Mouse (Mus musculus): ENCODE results near the gene Gm49369.
"Not testable (repeated sequence)": the region's sequence is repeated elsewhere in the genome, so short reads cannot be mapped to it uniquely, and the experiment has no call there.

The Gm49369 gene

DNA sequence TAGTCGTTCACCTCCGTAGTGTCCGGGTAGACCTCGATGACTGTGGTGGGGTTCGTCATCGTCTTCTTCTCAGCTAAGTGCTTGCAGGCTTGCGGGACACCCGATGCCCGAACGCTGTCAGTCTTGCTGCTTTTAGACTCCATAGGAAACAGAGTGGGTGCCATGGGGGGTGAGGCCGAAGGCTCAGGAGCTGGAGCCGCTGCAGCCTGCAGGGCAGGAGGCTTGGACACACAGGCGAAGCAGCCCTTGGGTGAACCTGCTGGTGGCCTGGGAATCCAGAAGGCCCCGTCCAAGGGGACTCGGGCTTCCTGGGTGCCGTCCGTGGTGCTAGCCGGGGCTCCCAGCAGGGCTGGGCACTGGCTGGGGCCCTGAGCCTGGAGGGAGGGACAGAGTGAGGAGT lies 11.5 kb downstream of the Gm49369 start:
- DNase-seq, result no peak

DNA sequence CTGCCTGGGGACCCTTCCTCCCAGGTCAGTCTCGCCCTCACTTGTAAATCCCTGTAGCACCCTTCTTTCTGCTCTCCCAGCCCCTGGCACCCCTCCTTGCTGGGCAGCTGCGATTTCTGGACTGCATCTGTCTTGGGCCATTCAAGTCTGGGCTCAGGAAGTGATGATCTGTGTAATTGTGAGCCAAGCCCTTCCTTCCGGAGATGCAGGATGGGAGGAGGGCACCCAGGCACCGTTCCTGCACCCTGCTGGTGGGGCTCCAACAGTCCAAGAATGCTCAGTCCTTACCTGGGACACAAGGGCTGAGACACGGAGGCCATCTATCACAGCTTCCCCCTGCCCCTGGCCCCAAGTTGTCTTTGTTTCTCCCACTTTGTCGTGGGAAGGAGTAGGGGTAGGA lies 12.6 kb downstream of the Gm49369 start:
- DNase-seq, result no peak

DNA sequence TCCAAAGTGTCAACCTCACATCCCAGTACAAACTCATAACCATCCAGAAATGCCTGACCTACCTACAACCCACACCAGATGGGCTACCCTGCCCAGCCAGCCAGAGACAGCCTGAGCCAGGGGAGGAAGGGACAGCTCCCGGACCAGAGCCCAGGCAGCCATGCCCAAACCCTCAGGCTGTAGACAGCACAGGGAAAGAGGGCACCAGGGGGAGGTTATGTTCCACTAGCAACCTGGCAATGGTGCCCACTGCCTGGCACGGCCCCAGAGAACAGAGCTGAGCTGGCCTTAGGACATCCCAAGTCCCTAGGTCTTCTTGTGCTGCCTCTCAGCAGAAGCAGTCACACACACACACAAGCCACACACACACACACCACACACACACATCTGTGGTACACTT lies 13.6 kb downstream of the Gm49369 start:
- no peak for DNase-seq

DNA sequence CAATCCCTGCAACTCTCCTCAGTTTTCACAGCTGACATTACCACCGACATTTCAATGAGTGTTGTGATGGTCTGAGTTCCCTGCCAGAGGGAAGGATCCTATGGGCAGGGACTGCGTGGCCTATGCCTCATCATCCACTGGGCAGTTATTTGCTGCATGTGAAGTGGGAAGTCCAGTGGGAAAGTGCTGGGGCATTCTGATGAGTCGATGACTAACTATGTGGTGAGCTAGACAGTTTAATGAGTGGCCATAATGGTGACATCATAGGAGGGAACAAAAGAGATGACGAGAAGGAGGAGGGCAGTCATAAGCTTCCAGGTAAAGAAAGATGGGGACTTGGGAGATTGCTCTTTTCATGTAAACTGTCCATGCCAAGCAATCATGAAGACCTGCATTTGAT lies 19.4 kb downstream of the Gm49369 start:
- DNase-seq, result no peak

DNA sequence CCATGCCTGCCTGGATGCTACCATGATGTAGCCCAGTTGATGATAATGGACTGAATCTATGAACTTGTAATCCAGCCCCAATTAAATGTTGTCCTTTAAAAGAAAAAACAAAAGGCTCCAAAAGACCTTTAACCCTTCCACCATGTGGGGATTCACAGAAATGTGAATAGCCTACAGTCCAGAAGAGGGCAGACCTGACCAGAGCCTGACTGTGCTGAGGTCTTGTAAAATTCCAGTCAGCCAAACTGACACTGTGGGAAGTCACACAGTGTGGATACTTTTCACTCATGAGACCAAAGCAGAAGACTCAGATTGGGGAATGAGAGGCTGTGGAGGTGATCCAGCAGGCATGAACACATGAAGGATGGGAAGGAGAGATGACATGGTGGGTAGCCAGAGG lies 21.7 kb downstream of the Gm49369 start:
- DNase-seq, result no peak

DNA sequence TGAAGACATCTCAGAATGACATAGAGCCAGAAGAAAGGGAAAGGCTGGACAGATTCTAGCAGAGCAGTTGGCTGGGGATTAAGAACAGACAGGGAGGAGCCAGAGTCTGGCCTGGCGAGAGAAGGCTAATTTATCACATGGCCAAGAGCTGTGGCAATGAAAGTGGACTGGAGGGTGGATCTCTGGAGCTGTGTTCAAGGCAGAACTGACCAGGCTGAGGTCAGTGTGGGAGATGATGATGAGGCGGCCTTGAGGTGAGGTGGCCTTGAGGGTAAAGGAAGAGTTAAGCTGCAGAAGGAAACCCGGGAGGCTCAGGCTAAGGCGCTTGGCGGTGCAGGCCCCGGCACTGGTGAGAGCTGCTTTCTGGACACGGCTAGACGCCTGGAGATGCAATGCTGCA lies 23.3 kb downstream of the Gm49369 start:
- no peak for DNase-seq

DNA sequence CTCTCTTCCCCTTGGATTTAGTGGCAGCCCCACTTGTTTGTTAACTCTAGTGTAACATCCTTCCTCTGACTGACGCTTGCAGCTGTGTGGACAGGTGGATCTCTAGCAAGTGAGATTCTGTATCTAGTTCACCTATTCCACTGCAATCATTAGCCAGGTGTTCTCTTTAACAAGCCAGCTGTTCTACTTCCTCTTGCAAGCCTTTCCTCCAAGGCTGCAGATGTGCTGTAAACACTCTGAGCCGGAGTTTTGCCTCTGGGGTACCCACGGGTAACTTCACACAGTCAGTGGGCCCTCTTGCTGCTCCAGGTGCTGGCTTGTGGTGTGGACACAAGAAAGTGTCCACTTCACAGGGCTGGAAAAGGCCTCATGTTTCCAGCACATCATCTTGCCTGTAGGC lies 24.9 kb downstream of the Gm49369 start:
- DNase-seq, result no peak

DNA sequence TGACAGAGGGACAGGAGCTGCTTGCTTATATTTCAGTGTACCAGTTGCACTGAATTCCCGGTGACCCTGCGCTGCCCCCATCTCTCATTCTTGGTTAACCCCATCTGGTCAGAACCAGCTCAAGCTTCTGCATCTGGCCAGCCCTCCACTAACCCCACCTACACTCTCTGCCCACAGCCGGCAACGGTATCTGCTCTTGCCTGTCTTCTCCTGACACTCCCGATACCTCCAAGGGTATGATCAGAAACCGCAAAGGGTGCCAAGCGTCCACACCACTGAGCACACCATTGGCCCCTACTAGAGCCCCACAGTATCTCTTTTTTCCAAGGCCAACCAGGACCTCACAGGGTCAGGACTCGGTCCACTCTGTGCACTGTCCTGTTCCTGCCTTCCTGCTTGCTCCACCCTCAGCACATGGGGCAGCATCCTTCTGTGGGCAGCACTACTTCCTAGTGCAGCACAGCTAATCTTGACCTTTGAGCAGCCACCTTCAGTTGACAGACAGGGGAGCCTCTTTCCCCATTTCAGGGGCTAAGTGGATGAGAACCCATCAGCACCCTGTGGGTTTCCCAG lies 27.7 kb downstream of the Gm49369 start:
- DNase-seq, result no peak

DNA sequence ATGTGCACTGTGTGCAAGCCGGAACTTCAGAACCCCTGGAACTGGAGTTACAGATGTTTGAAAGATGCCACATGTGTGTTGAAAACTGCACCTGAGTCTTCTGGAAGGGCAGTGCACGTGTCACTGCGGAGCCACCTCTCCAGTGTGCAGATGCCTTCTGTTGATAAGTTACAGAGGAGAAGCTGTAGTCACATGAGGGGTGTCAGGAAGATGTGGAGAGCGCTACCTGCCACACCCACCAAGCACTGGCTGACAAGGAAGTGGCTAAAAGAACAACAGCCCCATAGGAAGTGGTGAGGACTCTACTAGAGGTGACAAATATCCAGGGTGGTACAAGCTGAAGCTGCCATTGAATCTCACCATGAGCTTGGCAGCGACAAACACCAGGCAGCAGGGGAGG lies 28.6 kb downstream of the Gm49369 start:
- no peak for DNase-seq

DNA sequence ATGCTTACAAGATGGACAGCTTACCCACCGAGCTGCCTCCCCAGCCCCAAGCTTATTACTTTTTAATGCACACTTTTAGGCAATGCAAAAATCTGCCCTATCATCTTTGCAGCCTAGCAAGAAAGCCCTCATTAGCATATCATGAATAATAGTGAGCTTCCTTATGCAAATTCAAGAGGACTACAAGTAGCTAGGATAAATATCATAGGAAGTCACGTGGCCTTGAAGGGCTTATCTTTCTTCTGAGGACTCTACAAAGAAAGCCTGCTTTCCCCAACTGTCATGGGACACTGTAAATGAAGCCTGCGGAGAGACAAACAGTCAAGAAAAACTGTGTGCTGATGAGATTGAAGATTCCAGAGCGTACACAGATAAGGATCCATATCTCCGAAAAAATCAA lies 30.9 kb downstream of the Gm49369 start:
- DNase-seq, result no peak

DNA sequence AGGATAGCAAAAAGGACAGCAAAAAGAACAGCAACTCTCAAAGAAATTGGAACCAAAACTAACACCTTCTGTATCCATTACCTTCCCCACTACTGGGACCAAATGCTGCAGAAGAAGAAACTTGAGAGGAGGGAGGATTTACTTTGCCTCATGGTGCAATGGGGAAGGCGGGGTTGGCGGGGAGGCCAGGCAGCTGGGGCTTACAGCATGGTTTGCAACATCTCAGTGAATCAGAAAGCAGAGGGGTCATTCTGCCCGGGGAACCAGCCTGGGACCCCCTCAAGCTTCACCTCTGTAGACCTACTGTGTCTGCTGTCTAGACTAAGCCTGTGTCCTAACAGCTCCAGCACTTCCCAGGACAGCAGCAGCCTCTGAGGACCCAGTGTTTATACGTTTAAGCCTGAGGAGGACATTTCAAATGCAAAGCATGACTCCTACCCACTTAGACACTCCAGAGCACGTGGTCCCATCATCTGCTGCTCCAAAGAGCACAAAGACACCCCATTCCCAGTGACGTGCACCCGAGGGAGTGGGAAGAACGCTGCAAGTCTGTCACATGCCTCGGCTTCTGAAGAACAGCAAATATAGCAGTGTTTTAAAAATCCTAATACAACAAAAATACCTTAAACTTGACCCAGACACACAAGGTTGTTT lies 33.0 kb downstream of the Gm49369 start:
- peak; percentile 79 for DNase-seq

DNA sequence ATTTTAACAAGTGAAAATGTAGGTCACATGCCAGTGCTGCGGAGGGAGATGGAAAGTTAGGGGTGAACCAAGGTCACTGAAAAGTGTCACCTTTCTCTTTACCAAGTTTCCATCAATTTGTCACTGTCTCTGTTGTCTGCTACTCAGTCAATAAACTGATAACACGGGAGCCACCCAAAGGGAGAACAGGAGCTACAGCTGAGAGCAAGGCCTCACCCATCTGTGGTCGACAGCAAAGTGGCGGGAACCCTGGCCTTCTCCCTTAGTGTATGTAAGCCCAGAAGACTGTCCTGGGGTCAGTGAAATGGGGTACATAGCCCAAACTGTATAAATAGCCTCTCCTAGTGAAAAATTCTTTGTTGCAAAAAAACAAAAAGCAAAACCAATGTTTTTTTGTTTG lies 34.9 kb downstream of the Gm49369 start:
- DNase-seq, result no peak

DNA sequence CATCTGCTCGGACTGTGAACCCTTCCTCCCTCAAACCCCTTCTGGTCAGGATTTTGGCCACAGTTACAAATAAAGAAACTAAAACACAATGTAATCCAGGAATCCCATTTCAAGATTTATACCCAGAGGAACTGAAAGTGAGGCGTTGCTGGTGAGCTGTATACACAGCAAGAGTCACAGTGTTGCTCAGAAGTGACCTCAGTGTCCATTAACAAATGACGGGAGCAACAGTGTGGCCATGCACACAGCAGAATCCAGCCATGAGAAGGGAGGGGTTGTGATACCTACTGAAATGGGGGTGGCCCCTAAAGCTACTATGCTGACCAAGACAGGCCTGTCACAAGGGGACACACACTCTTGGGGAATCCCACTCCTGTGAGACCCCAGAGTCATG lies 40.2 kb downstream of the Gm49369 start:
- no peak for DNase-seq

DNA sequence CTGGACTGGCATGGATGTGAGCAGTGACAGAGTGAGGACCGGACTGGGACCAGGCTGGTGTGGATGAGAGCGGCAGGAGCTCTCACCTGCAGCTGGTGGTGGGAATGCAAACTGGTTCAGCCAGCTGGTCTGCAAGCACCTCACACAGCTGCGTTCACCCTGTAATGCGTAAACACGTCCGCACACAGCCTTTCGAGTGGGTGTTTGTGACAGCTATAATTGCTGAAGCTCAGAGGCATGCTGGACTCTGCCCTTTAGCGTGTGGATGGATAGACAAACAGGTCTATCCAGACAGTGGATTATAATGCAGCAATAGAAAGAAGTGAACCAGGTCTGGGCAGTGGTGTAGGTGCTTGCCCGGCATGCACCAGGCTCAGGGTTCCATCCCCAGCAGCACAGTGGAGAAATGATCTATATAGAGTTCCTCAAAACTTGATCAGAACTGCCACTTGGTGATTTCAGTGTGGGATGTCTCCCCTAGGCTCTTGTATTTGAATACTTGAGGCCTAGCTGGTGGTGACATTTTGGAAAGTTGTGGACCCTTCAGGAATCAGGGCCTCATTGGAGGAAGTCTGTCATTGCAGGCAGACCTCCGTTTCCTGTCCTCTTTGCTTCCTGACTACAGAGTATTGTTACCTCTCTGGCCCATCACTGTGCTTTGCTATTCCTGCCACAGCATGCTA lies 40.8 kb downstream of the Gm49369 start:
- DNase-seq, result no peak

DNA sequence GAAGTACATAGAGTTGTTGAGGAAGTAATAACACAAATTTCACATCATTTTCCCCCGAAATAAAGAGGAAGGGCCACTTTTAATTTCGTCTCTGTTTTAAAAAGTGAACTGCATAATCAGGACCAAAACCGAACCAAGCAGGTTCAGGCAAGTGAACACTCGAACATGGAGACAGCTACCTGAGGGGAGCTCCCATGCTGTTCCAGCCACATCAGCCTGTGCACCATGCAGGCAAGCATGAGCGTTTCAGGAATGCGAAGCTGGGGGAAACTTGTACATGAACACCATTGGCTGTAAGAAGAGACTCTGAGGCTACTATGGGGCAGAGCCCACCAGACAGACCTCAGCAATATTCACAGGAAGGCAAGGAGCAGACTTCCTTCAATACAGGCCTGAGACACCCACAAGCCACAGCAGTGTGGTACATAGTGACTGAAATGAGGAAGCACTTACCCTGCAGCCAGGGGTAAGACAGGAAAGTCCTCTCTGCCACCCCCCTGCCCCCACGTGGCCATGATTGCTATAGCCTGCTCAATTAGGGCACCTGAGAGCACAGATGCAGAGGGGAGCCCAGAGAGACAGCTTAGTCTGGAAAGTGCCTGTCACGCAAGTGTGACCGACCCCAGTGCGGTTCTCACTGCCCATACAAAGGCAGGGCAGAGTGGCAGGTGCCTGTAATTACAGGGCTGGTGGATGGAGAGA lies 42.0 kb downstream of the Gm49369 start:
- DNase-seq, result no peak

DNA sequence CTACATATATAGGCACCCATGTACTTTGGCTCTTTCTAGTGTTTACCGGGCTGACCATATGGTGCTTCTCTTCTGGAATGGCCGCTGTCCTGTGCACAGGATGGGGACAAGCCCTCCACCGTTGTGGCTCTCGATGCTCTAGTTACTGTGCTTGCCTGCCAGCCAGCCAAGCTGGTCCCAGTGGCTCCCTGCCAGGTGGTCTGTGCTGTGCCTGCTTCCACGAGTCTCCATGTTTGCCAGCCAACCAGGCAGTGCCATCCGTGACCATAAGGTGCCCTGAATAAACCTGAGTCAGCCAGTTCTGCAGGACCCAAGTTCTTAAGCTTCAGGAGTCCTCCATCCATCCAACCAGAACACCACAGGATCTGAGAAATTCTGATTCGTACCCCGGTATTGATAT lies 47.3 kb downstream of the Gm49369 start:
- DNase-seq, result no peak

DNA sequence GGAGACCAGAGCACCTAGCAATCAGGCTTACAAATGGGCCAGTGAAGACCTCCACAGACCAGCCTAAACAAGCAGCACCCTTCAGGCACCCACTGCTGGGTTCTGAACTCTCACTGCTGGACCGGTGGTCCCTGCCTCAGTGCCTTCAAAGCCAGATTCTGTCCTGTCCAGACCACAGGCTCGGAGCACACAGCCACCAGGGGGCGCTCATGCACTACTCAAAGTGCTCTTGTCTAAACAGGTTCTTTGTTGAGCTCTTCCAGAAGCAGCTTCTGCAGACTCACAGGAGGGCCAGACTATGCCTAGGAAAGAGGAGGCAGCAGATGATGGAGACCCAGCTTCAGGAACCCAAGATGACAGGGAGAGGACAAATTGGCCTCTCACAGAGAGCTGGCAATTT lies 48.2 kb downstream of the Gm49369 start:
- DNase-seq, result peak; percentile 84

DNA sequence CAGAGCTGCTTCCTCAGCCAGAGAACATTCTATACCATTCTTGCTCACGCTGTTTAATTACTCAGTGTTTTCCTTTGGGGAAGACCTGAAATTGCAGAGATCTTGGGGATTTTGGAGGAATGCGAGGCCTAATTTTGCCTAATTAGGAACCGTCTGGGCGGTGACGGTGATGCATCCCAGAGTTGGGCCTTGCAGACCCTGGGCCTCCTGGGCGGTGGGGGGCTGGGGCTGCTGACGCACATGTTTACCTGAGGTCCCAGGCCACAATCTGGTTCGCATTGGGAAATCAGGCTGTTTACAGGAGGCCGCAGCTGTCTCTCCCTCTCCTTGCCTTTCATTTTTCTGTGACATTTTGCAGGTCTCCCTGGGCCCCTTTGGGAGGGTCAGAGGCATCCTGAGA lies 49.7 kb downstream of the Gm49369 start:
- not testable (repeated sequence) for DNase-seq

DNA sequence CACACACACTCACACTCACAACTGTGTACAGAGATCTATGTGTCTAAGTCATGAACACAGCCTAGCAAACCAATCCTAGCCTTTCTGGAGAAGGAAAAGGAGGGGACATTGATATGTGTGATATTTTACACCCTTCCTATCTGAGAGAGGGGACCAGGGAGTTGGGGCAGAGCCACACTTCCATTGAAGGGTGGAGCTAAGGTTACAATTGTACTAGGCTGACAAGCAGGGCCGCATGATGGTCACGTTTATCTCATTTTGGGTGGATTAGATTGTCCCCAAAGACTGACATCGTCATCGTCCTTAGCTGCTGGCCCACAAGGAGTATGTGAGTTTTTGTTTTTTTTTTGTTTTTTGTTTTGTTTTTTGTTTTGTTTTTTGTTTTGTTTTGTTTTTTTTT lies 51.2 kb downstream of the Gm49369 start:
- DNase-seq, result no peak

DNA sequence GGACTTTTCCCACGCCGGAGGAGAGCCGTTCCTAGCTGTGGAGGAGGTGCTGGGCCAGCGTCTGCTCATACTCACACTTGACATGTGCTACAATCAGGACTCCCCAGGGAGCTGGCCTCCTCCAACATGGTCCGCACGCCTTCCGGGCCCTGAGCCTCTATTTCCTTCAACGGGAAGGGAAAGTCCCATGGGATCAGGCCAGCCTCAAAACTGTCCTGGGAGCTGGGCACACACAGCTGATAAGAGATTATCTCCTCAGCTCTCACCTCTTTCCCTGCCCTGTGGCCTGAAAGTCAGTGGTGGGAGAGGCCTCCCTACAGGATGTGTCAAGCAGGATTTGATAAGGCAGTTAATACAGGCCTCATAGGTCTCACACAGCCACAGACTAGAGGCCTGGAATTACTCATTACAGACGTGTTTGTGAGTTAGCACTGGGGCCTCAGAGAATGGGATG lies 52.2 kb downstream of the Gm49369 start:
- no peak for DNase-seq

DNA sequence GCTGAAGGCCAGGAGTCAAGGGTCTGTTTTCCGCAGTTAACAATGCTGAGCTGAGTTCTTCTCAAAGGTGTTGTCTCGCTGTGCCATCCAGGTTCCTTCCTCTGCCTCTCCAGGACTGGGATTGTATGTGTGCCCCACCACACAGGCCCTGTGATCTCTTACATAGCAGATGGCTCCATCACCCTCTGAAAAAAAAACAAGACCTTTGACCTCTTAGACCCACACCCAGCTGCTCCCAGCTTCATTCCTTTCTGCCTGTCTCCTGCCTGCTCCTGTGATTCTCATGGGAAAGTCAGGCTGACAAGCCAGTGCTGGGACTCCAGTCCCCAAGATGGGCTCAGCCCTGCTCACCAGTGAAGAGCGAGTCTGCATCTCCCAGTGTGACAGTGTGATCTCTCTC lies 54.0 kb downstream of the Gm49369 start:
- DNase-seq, result no peak

DNA sequence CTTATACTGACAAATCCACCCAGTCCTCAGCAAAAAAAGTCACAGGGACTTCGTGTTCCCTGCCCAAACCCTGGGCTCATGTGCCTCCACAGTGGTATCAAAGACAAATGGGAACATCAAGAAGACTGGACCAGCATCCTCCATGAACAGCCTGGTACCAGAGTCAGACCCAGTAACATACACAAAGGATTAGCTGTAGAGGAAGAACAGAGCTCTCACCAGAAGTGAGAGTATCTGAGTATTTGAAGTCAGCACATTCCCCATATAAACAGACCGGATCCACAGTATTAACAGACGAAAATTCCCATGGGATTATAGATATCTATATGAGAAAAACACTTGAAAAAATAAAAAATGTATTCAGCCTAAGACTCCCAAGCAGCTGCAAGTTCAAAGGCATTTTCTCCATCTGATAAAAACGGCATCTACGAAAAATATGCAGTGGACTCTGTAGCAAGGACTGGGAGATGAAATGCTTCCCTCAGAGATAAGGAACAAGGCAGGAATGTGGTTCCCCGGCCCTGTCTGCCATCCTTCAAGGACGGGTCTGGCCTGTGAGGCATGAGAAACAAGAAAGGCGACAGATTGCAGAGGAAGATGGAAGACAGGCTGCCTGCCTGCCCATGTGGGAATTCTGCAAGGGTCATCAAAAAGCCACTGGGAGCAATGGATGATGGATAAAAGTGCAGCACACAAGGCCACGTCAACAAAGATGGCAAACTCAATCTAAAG lies 55.6 kb downstream of the Gm49369 start:
- no peak for DNase-seq

DNA sequence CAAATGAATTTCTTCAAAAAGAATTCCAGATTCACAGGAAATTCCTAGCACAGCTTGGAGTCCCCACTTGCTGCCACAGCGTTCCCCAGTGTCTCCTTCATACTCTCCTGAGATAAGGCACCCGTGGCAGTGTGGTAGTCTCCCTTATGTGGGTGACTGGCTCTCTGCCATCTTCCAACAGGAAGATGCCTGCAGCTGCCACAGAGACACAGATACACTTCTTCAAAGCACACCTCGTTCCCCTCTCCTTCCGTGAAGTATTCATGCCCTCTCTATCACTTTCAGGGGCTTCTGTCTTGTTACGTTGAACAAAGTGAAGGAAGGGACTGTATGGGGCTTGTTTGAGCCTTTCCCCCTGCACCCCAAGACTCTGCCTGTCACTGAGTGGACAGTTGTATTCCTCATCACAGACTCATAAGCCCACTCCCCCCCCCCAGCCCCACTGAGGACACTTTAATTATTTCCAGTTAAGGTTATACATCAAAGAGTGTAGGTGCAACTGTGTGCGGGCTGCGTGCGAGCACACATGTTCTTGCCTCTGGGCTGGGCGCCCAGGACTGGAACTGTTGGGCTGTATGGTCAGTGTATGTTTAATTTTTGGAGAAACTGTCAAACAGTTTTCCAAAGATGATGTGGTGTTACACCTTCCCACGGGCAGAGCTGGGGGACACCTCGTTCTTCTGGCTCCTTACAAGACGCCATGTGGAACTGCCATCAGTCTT lies 58.9 kb downstream of the Gm49369 start:
- no peak for DNase-seq
